Mouse (Mus musculus) brain, embryonic 14.5 days (tissue): Measurements from ENCODE around the gene Gm9733.

ENCODE experiments used
- CTCF ChIP-seq: fragments of 200-500 bp; IDR thresholded peaks from 2 replicates; pipeline ENCODE4 v1.5.1; 2012; ENCODE audit warnings: inconsistent platforms, mild to moderate bottlenecking, moderate library complexity, borderline replicate concordance; ENCODE audit not compliant: insufficient read depth, insufficient read length; ENCODE audit errors: extremely low read depth
- POLR2A ChIP-seq: fragments of 200-500 bp; IDR thresholded peaks from 2 replicates; pipeline ENCODE4 v1.6.1; 2012; ENCODE audit warnings: mild to moderate bottlenecking, inconsistent platforms, borderline replicate concordance; ENCODE audit not compliant: poor library complexity, insufficient read depth, insufficient read length, severe bottlenecking; ENCODE audit errors: extremely low read depth

DNA sequence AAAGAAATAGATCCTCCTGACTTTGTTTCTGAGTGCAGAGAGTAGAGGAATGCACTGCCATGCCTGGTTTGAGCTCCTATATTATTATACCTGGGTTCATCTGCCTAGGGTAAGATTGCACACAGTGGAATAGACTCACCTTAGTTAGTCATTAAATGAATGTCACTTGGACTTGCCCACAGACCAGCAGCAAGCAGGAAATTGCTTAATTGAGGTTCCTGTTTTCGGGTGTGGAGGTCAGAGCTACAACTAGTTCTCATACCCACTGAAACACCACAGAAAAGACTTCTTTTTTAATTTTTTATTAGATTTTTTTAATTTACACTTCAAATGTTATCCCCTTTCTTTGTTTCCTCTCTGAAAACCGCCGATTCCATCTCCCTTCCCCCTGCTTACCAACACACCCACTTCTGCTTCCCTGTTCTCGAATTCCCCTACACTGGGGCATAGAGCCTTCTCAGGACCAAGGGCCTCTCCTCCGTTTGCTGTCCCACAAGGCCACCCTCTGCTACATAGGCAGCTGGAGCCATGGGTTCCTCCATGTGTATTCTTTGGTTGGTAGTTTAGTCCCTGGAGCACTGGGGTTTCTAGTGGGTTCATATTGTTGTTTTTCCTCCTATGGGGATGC lies 56.1 kb downstream of the Gm9733 start:
- TF ChIP-seq POLR2A, result no peak
- TF ChIP-seq CTCF, result no peak
